Mouse (Mus musculus) embryonic facial prominence, embryonic 14.5 days (tissue): ENCODE measurements around the gene Pcnp. TPM values are rescaled to one million over a fixed set of nuclear protein-coding genes. Genes with fewer than 3 reads are reported as not detected.

Experiments
- ATAC-seq: fragments of 200-750 bp; cut with Nextera tagmentation; 2 replicates; pipeline ENCODE4 v1.8.0; 2017; ENCODE audit warnings: low read depth, moderate number of reproducible peaks, moderate TSS enrichment
- DNase-seq: peaks from one replicate; pipeline ENCODE4 v3.0.0-alpha.2; 2015; ENCODE audit warnings: low spot score
- H3K27ac ChIP-seq: fragments of 300-500 bp; sonication (generic); replicated peaks from 2 replicates; pipeline ENCODE4 v1.5.1; 2014; ENCODE audit warnings: low read depth, mild to moderate bottlenecking, low read length, moderate library complexity
- H3K27me3 ChIP-seq: fragments of 300-500 bp; sonication (generic); replicated peaks from 2 replicates; pipeline ENCODE4 v1.6.1; 2014; ENCODE audit warnings: low read length; ENCODE audit not compliant: control insufficient read depth, insufficient read depth
- H3K36me3 ChIP-seq: fragments of 300-500 bp; sonication (generic); 2 replicates; pipeline ENCODE4 v1.6.1; 2014; ENCODE audit warnings: low read length, mixed read lengths; ENCODE audit not compliant: control insufficient read depth, insufficient read depth
- H3K4me1 ChIP-seq: fragments of 300-500 bp; sonication (generic); 2 replicates; pipeline ENCODE4 v1.6.1; 2014; ENCODE audit warnings: antibody characterized with exemption, low read length; ENCODE audit not compliant: control insufficient read depth, insufficient read depth
- H3K4me2 ChIP-seq: fragments of 300-500 bp; sonication (generic); 2 replicates; pipeline ENCODE4 v1.6.1; 2014; ENCODE audit warnings: low read depth, mild to moderate bottlenecking, low read length, moderate library complexity, mixed read lengths
- H3K4me3 ChIP-seq: fragments of 300-500 bp; sonication (generic); 2 replicates; pipeline ENCODE4 v1.5.1; 2014; ENCODE audit warnings: low read depth, mild to moderate bottlenecking, low read length
- H3K9ac ChIP-seq: fragments of 300-500 bp; sonication (generic); 2 replicates; pipeline ENCODE4 v1.6.1; 2014; ENCODE audit warnings: low read depth, mild to moderate bottlenecking, low read length, moderate library complexity, mixed read lengths
- H3K9me3 ChIP-seq: fragments of 300-500 bp; sonication (generic); 2 replicates; pipeline ENCODE4 v1.6.1; 2016; ENCODE audit warnings: low read length; ENCODE audit not compliant: control insufficient read depth
- WGBS: fragments of 180-500 bp; shearing (Covaris S2); extraction: QIAGEN DNeasy Blood & Tissue Kit; methylation state at CpG from one replicate; pipeline ENCODE4 v1.1.7; 2014; 5-methylcytosine and 5-hydroxymethylcytosine counted together
- polyA plus RNA-seq: library from polyadenylated mRNA; unstranded; fragments of >200 nt; fragmentation: Nextera tagmentation; extraction: Ambion mirVana; gene quantifications from 2 replicates; pipeline ENCODE4 v1.2.1, GENCODE M21; 2014

Pcnp gene
- polyA plus RNA-seq, 1 experiment from 2014 or later, result 220 TPM

DNA sequence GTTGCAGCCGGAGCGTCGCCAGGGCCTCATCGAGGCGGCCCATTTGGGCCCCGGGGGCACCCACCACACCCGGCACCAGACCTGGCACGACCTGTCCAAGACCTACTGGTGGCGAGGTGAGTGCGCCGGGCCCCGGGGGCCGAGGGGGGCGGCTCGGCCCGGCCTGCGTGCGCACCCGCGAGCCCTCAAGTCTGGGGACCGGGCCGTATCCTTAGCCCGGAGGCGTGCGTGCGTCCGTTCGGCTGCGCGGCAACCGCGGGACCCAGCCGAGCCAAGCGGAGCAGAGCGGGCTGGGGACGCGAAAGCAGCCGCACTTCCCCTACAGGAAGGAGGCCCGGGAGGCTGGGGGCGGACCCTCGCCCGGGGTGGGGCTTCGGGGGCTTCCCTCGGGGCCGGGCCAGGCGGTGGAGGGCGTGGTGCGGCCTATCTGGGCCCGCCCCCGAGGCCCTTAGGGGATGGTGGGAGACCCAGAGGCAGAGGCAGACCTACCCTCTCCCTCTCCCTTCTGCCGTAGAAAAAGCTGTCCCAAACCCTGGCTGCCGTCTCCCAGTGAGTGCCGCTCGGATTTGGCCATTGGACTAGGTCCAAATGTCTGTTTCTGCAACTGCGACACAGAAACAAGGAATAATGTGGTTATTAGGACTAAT lies 55.2 kb downstream of the Pcnp start:
- Histone ChIP-seq H3K4me3 (peak overlapping the region; percentile 100), H3K4me1 (peaks cover 12% of the 10 kb centered on the region), H3K36me3 (peaks cover 46% of the 10 kb centered on the region), H3K9me3 (no peaks in the 10 kb centered on the region), H3K27ac (peak overlapping the region; percentile 90), H3K27me3 (no peaks in the 10 kb centered on the region), H3K4me2 (peak overlapping the region; percentile 88), H3K9ac (peak overlapping the region; percentile 93)
- peak; percentile 94 for DNase-seq
- WGBS, result under 1% methylated on average over 27 of the region's 55 CpGs
- peak; percentile 88 for ATAC-seq

GRCm38 (mm10) chr16:55973431-55974255 lies 55.9 kb downstream of the Pcnp start, which contains the start of gene Zbtb11:
TSS of gene Zbtb11 (plus strand) at chr16:55973883.
- Histone ChIP-seq H3K9ac (peak within 1 kb of the TSS; percentile 93), H3K9me3 (no peaks in the 10 kb centered on the region), H3K36me3 (peaks cover 54% of the 10 kb centered on the region), H3K4me3 (peak within 1 kb of the TSS; percentile 100), H3K4me2 (peak within 1 kb of the TSS; percentile 88), H3K27ac (peak within 1 kb of the TSS; percentile 90), H3K27me3 (no peaks in the 10 kb centered on the region), H3K4me1 (peaks cover 15% of the 10 kb centered on the region)
- ATAC-seq (peak; percentile 98), DNase-seq (peak; percentile 100)
- WGBS, result under 1% methylated on average over 28 of the region's 86 CpGs

DNA sequence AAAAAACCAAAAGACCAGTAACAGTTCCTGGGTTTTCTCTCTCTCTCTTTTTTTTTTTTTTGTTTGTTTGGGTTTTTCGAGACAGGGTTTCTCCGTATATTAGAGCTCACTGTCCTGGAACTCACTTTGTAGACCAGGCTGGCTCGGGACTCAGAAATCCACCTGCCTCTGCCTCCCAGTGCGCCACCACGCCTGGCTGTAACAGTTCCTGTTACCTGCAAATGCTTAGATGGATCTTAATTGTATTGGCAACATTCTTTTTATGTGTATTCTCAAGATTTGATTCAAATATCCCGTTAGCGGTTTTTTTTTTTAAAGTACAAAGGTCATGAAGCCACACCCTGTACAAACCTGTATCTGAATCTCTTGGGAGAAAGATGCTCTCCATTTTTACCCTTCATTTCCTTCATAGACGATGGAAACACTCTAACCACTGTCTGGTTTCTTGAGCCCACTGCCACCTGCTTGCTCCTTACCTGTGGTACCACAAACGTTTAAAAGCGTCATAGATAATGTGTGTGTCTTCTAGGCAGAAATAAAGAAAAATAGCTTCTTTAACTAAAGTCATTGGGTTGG lies 56.8 kb downstream of the Pcnp start:
- Histone ChIP-seq H3K4me1 (peaks cover 15% of the 10 kb centered on the region), H3K27me3 (no peaks in the 10 kb centered on the region), H3K27ac (peak overlapping the region; percentile 83), H3K36me3 (peaks cover 52% of the 10 kb centered on the region), H3K9ac (peak overlapping the region; percentile 54; the same call in 1 of the 2 replicates), H3K4me2 (peak overlapping the region; percentile 72), H3K4me3 (peak overlapping the region; percentile 100), H3K9me3 (no peaks in the 10 kb centered on the region)
- WGBS, result 54% methylated on average over 10 of the region's 10 CpGs
- DNase-seq (no peak), ATAC-seq (no peak)

DNA sequence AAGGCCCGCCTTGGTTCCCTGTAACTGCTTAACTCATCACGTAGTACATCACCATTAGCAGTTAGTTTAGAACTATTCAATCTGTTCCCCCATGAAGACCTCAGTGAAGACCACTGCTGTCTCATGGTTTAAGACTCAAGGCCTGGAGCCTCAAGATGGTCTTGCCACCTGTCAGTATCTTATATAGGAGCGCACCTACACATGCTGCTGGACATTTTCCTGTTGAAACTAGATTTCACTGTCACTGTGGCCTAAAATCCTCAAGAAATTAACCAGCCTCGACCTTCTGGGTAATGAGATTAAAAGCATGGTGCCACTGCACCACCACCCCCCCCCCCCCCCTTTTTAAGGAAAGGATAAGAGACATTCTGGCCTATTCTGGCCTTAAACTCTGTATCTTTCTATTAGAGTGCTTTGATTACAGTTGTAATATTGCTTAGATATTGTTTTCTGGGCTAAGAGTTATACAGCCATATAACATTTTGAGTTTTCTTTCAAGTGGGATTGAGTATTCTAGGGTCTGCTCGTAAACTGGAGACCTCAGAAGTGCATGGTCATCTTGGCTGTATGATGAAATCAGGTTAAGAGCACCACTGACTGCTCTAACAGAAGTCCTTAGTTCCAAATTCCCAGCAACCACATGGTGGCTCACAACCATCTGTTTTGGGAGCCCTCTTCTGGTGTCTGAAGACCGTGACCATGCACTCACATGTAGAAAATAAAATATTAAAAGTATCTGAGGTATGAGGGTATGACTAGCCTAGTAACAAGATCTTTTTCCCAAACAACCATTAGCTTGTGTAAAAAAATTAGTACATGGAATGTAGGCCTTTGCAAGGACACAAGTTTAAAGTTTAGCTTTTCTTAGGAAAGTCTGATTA lies 57.6 kb downstream of the Pcnp start:
- H3K27me3 ChIP-seq, result no peaks in the 10 kb centered on the region
- 76% methylated on average over 6 of the region's 6 CpGs for WGBS
- no peak overlapping the region for H3K4me3 ChIP-seq
- H3K9ac ChIP-seq, result no peak overlapping the region
- ATAC-seq (no peak), DNase-seq (peak; percentile 15)
- 0 out of 2 replicates have a peak overlapping the region, but pooled peaks have one; percentile 15 for H3K27ac ChIP-seq
- no peak overlapping the region for H3K4me2 ChIP-seq
- peaks cover 15% of the 10 kb centered on the region for H3K4me1 ChIP-seq
- H3K36me3 ChIP-seq, result peaks cover 56% of the 10 kb centered on the region
- H3K9me3 ChIP-seq, result no peaks in the 10 kb centered on the region

GRCm38 (mm10) chr16:55970416-55970815 lies 59.1 kb downstream of the Pcnp start:
- no peak overlapping the region for H3K4me2 ChIP-seq
- 92% methylated on average over 5 of the region's 5 CpGs for WGBS
- ATAC-seq (no peak), DNase-seq (no peak)
- H3K27ac ChIP-seq, result no peak overlapping the region
- H3K9me3 ChIP-seq, result no peaks in the 10 kb centered on the region
- H3K27me3 ChIP-seq, result no peaks in the 10 kb centered on the region
- H3K9ac ChIP-seq, result no peak overlapping the region
- H3K4me3 ChIP-seq, result no peak overlapping the region
- peaks cover 12% of the 10 kb centered on the region for H3K4me1 ChIP-seq
- peaks cover 56% of the 10 kb centered on the region for H3K36me3 ChIP-seq

DNA sequence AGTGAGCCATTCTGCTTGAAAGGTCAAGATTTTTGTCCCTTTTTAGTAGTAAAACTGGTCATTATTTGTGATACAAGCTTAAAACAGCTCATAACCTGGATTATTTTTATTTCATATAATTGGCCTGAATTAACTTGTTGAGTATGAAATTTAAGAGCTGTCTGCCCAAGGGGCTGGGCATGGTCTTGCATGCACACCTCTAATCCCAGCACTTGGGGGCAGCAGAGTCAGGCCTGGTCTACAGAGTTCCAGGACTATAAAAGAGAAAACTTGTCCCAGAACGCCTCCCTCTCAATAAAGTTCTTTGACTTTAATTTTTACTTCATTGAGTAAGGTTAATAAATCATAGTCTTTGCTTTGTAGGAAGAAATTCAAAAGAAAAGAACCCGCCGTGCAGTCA lies 60.4 kb downstream of the Pcnp start:
- Histone ChIP-seq H3K4me1 (peaks cover 9% of the 10 kb centered on the region; the same call in 1 of the 2 replicates), H3K9ac (no peak overlapping the region), H3K36me3 (peaks cover 56% of the 10 kb centered on the region), H3K4me2 (no peak overlapping the region), H3K27ac (no peak overlapping the region), H3K9me3 (no peaks in the 10 kb centered on the region), H3K4me3 (no peak overlapping the region), H3K27me3 (no peaks in the 10 kb centered on the region)
- 83% methylated on average over 3 of the region's 3 CpGs for WGBS
- peak; percentile 52 for DNase-seq
- ATAC-seq, result no peak

DNA sequence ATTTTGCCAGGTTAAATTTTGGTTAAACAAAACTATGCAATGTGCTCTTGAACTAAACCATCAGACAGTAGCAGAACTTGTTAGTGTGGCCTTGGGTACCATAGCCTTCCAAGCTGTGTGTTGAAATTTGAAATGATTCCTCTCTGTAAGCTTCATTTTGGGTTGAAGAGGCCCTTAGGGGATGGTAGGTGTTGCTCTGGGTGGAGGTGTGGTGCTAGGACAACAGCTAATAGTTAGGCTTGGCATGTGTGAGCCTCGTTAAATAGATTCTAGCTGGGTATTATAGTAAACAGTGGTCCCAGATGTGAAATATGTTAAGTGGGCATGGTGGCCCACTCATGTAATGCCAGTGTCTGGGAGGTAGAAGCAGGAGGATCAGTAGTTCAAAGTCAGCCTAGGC lies 62.3 kb downstream of the Pcnp start:
- Histone ChIP-seq H3K36me3 (peaks cover 48% of the 10 kb centered on the region), H3K9ac (peak overlapping the region; percentile 98), H3K4me2 (peak overlapping the region; percentile 96), H3K4me3 (peak overlapping the region; percentile 92), H3K27ac (no peak overlapping the region), H3K4me1 (peaks cover 3% of the 10 kb centered on the region; the same call in 1 of the 2 replicates), H3K27me3 (no peaks in the 10 kb centered on the region), H3K9me3 (no peaks in the 10 kb centered on the region)
- no peak for DNase-seq
- no peak for ATAC-seq
- WGBS, result 19% methylated on average over 1 of the region's 1 CpGs
